Mouse (Mus musculus) retina, postnatal 7 days (tissue): Measurements from ENCODE around the gene Polr2j.

Experiments
- DNase-seq: peaks from one replicate; pipeline ENCODE4 v3.0.0-alpha.2; 2012; ENCODE audit warnings: low read depth, low spot score

Polr2j gene

GRCm38 (mm10) chr5:136165246-136165645, 48.8 kb downstream of the Polr2j start:
- DNase-seq = no peak

GRCm38 (mm10) chr5:136167296-136167695, 50.9 kb downstream of the Polr2j start:
- DNase-seq = no peak

GRCm38 (mm10) chr5:136168071-136168470, 51.6 kb downstream of the Polr2j start:
- no peak for DNase-seq

GRCm38 (mm10) chr5:136169626-136170511, 53.4 kb downstream of the Polr2j start:
- peak; percentile 20 for DNase-seq

GRCm38 (mm10) chr5:136170512-136171362, 54.3 kb downstream of the Polr2j start, which contains the start of gene Orai2:
TSS of gene Orai2 (minus strand) at chr5:136170713.
- DNase-seq = peak; percentile 49

- no peak for DNase-seq
Measured at GRCm38 (mm10) chr5:136171363-136172341, 55.2 kb downstream of the Polr2j start.
